Comparison of ENCODE assay signal across 15 mouse cellular contexts in the genomic region with DNA sequence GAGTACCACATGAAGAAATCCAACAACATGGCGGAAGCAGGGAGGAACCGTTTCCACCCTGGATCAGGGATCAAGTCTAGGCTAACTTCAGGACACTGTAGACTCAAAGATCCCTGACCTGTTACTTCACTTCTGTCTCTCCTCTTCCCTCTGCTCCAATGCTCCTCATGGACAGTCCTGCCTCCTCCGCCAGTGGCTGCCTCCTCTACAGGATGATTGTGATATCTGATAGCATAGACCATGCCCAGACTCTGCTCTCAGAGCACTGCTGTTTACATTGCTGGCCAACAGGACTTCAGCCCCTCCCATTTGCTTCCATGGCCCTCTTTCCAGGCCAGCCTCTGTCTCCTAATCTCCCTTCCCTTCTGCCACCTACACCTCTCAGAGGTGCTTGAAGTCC.
"Had no signal": no experiment of that assay in that cellular context is flagged by ENCODE, and none has a peak within 500 bp of the region (broad histone marks: within the 10 kb centered on the region; RNA-seq: fewer than 3 reads in every experiment).

No protein-coding gene starts in this region.

- H3K4me2 ChIP-seq: lung, embryonic 14.5 days; midbrain, embryonic 13.5 days; midbrain, embryonic 15.5 days; neural tube, embryonic 13.5 days; neural tube, embryonic 15.5 days had no signal

- H3K27me3 ChIP-seq: midbrain, embryonic 13.5 days; midbrain, embryonic 15.5 days; neural tube, embryonic 13.5 days; neural tube, embryonic 15.5 days had no signal

- H3K9ac ChIP-seq: lung, embryonic 14.5 days; midbrain, embryonic 13.5 days; midbrain, embryonic 15.5 days; neural tube, embryonic 13.5 days; neural tube, embryonic 15.5 days had no signal

- H3K9me3 ChIP-seq: midbrain, embryonic 10.5 days; midbrain, embryonic 13.5 days; midbrain, embryonic 15.5 days; neural tube, embryonic 13.5 days; neural tube, embryonic 15.5 days had no signal

- H3K36me3 ChIP-seq: midbrain, embryonic 10.5 days; midbrain, embryonic 13.5 days; midbrain, embryonic 15.5 days; neural tube, embryonic 13.5 days had no signal

- H3K27ac ChIP-seq: midbrain, embryonic 10.5 days; midbrain, embryonic 13.5 days; midbrain, embryonic 15.5 days; neural tube, embryonic 13.5 days; neural tube, embryonic 15.5 days had no signal

- H3K4me3 ChIP-seq: midbrain, embryonic 10.5 days; midbrain, embryonic 13.5 days; midbrain, embryonic 15.5 days; myocyte; neural tube, embryonic 13.5 days; neural tube, embryonic 15.5 days had no signal

- ATAC-seq: midbrain, embryonic 13.5 days; midbrain, embryonic 15.5 days had no signal

- DNase-seq: lung, adult 18-20 months; lung, postnatal 10 days; lung, postnatal 4 days; retina, postnatal 1 day; spleen, adult 18-20 months; thymus, adult 18-20 months; thymus, postnatal 14 days; thymus, postnatal 36 days had no signal
